9 mouse cellular contexts compared by ENCODE assay signal in the genomic region with DNA sequence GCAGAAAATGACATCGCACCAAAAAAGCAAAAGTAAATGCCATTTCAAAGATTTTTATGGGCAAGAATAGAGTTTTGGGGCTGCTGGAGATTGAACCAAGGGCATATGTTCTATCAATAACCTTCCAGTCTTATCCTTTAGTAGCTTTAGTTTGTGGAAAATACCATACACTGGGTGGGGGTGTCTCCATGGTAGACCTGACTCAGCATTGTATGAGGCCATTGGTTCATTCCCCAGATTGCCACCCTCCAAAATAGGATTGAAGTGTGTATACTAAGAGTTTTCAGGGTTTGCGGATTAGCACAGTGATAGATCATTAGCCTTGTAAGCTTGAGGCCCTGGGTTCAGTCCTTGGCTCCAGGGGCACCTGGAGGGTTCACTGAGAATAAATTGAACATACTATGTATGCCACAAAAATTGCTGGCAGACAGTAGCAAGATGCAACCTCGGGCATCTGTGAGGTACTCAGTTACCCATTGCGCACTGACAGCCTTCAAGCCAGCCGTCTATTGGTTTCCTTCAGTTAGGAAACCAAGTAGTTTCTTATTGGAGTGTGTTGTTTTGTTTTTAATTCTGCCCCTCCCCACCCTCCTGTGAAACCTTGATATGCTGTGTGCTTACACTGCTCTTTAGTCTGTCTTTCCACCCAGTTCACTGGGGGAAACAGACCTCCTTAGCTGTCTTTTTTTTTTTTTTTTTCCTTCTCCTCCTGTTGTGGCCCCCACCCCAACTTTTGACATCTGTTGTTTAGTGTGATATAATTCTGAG. TPM values are rescaled to one million over a fixed set of nuclear protein-coding genes. Genes with fewer than 3 reads are reported as not detected.
A peak's percentile ranks its signal among the peaks of the same experiment; 100 is the strongest.
DNase-seq lines count a peak whose midpoint lies in the region; ATAC-seq and TF ChIP-seq lines count a peak whose summit lies in the region.
"Had no signal": no experiment of that assay in that cellular context is flagged by ENCODE, and none has a peak within 500 bp of the region (broad histone marks: within the 10 kb centered on the region; RNA-seq: fewer than 3 reads in every experiment).

No protein-coding gene starts in this region.

- no peak for ATAC-seq in midbrain, embryonic 15.5 days (replicated peaks)
- ATAC-seq in activated CD4-positive, CD25-positive, alpha-beta regulatory T cell, adult 4 months = peak; percentile 16
- peak; percentile 52 for ATAC-seq in erythroid progenitor cell, adult 5-6 weeks (replicated peaks; ENCODE audit: low FRiP score, poor library complexity, severe bottlenecking)
- ATAC-seq in liver, postnatal 0 days = no peak

- H3K27ac ChIP-seq in midbrain, embryonic 10.5 days (replicated peaks) = no peak overlapping the region
- no peak overlapping the region for H3K27ac ChIP-seq in midbrain, embryonic 15.5 days
- H3K27ac ChIP-seq in liver, postnatal 0 days (ENCODE audit: low read depth) = peak overlapping the region; percentile 94

- intact Hi-C loops in left cerebral cortex, postnatal 10 days (cut with DNase I) = loop anchor here (5.0 kb wide), 1 partner anchor 62 kb away; no protein-coding TSS in a partner anchor

- peak; percentile 36; the same call in 1 of the 2 replicates for TF ChIP-seq EP300 in liver, postnatal 0 days (IDR thresholded peaks at IDR 0.05; ENCODE audit: low read depth)

- H3K9me3 ChIP-seq in midbrain, embryonic 10.5 days (replicated peaks) = no peaks in the 10 kb centered on the region
- no peaks in the 10 kb centered on the region for H3K9me3 ChIP-seq in midbrain, embryonic 15.5 days
- H3K9me3 ChIP-seq in liver, postnatal 0 days (ENCODE audit: low read length) = no peaks in the 10 kb centered on the region

- H3K4me1 ChIP-seq in midbrain, embryonic 10.5 days = peaks cover 56% of the 10 kb centered on the region
- H3K4me1 ChIP-seq in midbrain, embryonic 15.5 days = peaks cover 30% of the 10 kb centered on the region
- peaks cover 61% of the 10 kb centered on the region for H3K4me1 ChIP-seq in liver, postnatal 0 days (ENCODE audit: insufficient read depth)

- no peaks in the 10 kb centered on the region for H3K27me3 ChIP-seq in midbrain, embryonic 10.5 days (ENCODE audit: low read depth, poor library complexity, severe bottlenecking)
- H3K27me3 ChIP-seq in midbrain, embryonic 15.5 days (replicated peaks) = no peaks in the 10 kb centered on the region
- no peaks in the 10 kb centered on the region for H3K27me3 ChIP-seq in liver, postnatal 0 days (ENCODE audit: insufficient read depth, low read length)

- no peak for DNase-seq in midbrain, embryonic 10.5 days (ENCODE audit: low spot score)
- DNase-seq in liver, postnatal 0 days = no peak
- no peak for DNase-seq in left cerebral cortex, postnatal 10 days (ENCODE audit: extremely low spot score in 1 of 2, low spot score in 2 of 2)
- no peak for DNase-seq in urinary bladder, postnatal 25 days (ENCODE audit: low spot score)
- DNase-seq: adrenal gland, adult 8-10 months had no signal

- no peak for TF ChIP-seq CTCF in liver, postnatal 0 days (IDR thresholded peaks at IDR 0.05; ENCODE audit: low read depth)

- no peak overlapping the region for H3K4me2 ChIP-seq in midbrain, embryonic 15.5 days
- peak overlapping the region; percentile 75 for H3K4me2 ChIP-seq in liver, postnatal 0 days (ENCODE audit: low read depth, low read length)

- peak overlapping the region; percentile 91; the same call in 1 of the 2 replicates for H3K4me3 ChIP-seq in midbrain, embryonic 10.5 days
- no peak overlapping the region for H3K4me3 ChIP-seq in midbrain, embryonic 15.5 days
- H3K4me3 ChIP-seq in liver, postnatal 0 days (ENCODE audit: low read depth, low read length) = peak overlapping the region; percentile 70

- 90% methylated on average over 5 of the region's 5 CpGs for WGBS in midbrain, embryonic 10.5 days
- 80% methylated on average over 5 of the region's 5 CpGs for WGBS in midbrain, embryonic 15.5 days
- 46% methylated on average over 5 of the region's 5 CpGs for WGBS in liver, postnatal 0 days (ENCODE audit: insufficient replicate concordance)

- H3K9ac ChIP-seq in midbrain, embryonic 15.5 days = no peak overlapping the region; the same call in 1 of the 2 replicates
- H3K9ac ChIP-seq in liver, postnatal 0 days (replicated peaks) = peak overlapping the region; percentile 88

- H3K36me3 ChIP-seq in midbrain, embryonic 10.5 days = peaks cover 29% of the 10 kb centered on the region
- H3K36me3 ChIP-seq in midbrain, embryonic 15.5 days (replicated peaks) = no peaks in the 10 kb centered on the region
- H3K36me3 ChIP-seq in liver, postnatal 0 days (replicated peaks; ENCODE audit: insufficient read depth, low read length) = peaks cover 24% of the 10 kb centered on the region

RNA-seq across cellular contexts. Expression of a gene that starts 3.6 kb away (rescaled TPM):
- 345 and 414 TPM in 2 replicates for polyA plus RNA-seq in midbrain, embryonic 10.5 days (2016; fragmentation: Nextera tagmentation; extraction: Ambion mirVana)
- 72.3 and 74.4 TPM in 2 replicates for polyA plus RNA-seq in midbrain, embryonic 15.5 days (2015; fragmentation: Nextera tagmentation; extraction: Ambion mirVana)
- polyA plus RNA-seq in activated CD4-positive, CD25-positive, alpha-beta regulatory T cell, adult 4 months (2017; shearing (Covaris generic)) = 10 to 100 TPM; 55.1 to 55.3 TPM
- total RNA-seq in erythroid progenitor cell, adult 5-6 weeks (2015; ENCODE audit: low replicate concordance) = 1,527 and 1,581 TPM in 2 replicates
- 312 and 462 TPM in 2 replicates for total RNA-seq in erythroid progenitor cell, adult 5-6 weeks (2017; ENCODE audit: low replicate concordance)
- polyA plus RNA-seq in liver, postnatal 0 days (2015; fragmentation: Nextera tagmentation; extraction: Ambion mirVana) = 184 and 188 TPM in 2 replicates
- 10 to 100 TPM; 52.0 to 52.7 TPM for total RNA-seq in left cerebral cortex, postnatal 10 days (2021)

RNA-seq across cellular contexts. Expression of a gene that starts 34.8 kb away (rescaled TPM):
- polyA plus RNA-seq in midbrain, embryonic 10.5 days (2016; fragmentation: Nextera tagmentation; extraction: Ambion mirVana) = 77.1 and 80.6 TPM in 2 replicates
- 69.8 and 76.2 TPM in 2 replicates for polyA plus RNA-seq in midbrain, embryonic 15.5 days (2015; fragmentation: Nextera tagmentation; extraction: Ambion mirVana)
- 10 to 100 TPM; 68.7 to 68.8 TPM for polyA plus RNA-seq in activated CD4-positive, CD25-positive, alpha-beta regulatory T cell, adult 4 months (2017; shearing (Covaris generic))
- 25.6 and 32.4 TPM in 2 replicates for total RNA-seq in erythroid progenitor cell, adult 5-6 weeks (2015; ENCODE audit: low replicate concordance)
- 22.1 and 29.0 TPM in 2 replicates for total RNA-seq in erythroid progenitor cell, adult 5-6 weeks (2017; ENCODE audit: low replicate concordance)
- 23.8 and 25.0 TPM in 2 replicates for polyA plus RNA-seq in liver, postnatal 0 days (2015; fragmentation: Nextera tagmentation; extraction: Ambion mirVana)
- total RNA-seq in left cerebral cortex, postnatal 10 days (2021) = 10 to 100 TPM; 30.7 to 35.0 TPM

RNA-seq across cellular contexts. Expression of a gene that starts 41.0 kb away (rescaled TPM):
- polyA plus RNA-seq in midbrain, embryonic 10.5 days (2016; fragmentation: Nextera tagmentation; extraction: Ambion mirVana) = 13.4 and 14.5 TPM in 2 replicates
- 0.14 and 0.59 TPM in 2 replicates for polyA plus RNA-seq in midbrain, embryonic 15.5 days (2015; fragmentation: Nextera tagmentation; extraction: Ambion mirVana)
- 1 to 10 TPM in 1 of 2 experiments, under 1 TPM in 1; 0.93 to 2.7 TPM for polyA plus RNA-seq in activated CD4-positive, CD25-positive, alpha-beta regulatory T cell, adult 4 months (2017; shearing (Covaris generic))
- 1,402 and 1,484 TPM in 2 replicates for total RNA-seq in erythroid progenitor cell, adult 5-6 weeks (2015; ENCODE audit: low replicate concordance)
- total RNA-seq in erythroid progenitor cell, adult 5-6 weeks (2017; ENCODE audit: low replicate concordance) = 1,540 and 1,607 TPM in 2 replicates
- polyA plus RNA-seq in liver, postnatal 0 days (2015; fragmentation: Nextera tagmentation; extraction: Ambion mirVana) = 117 and 135 TPM in 2 replicates
- not detected for total RNA-seq in left cerebral cortex, postnatal 10 days (2021)
- total RNA-seq: midbrain, postnatal 0 days had no signal
- polyA plus RNA-seq: midbrain, postnatal 0 days had no signal

Comparison
In these comparisons a context has a peak if more than half of its experiments do, and no peak if none do; other contexts are left out.
1. ATAC-seq: peak in activated CD4-positive, CD25-positive, alpha-beta regulatory T cell, adult 4 months (single experiment) and erythroid progenitor cell, adult 5-6 weeks (single experiment); none in midbrain, embryonic 15.5 days (single experiment) and liver, postnatal 0 days (single experiment).